Mouse (Mus musculus) adrenal gland, adult 18-20 months (tissue): ENCODE results near the gene Il18bp. TPM values are rescaled to one million over a fixed set of nuclear protein-coding genes. Genes with fewer than 3 reads are reported as not detected.

Experiments used
- total RNA-seq, 2 experiments: library from RNA; stranded (reverse); gene quantifications; 1 replicate in 1 of 2; 2 replicates in 1 of 2; pipeline ENCODE4 v1.2.3; 2021

Il18bp gene
- total RNA-seq, 2 experiments from 2014 or later = 8.4 to 12.5 TPM

Other genes starting within 250 kb of the Il18bp start
- gene Phox2a, start 200.4 kb downstream of the Il18bp start, total RNA-seq = 10 to 100 TPM; 17.9 to 29.5 TPM
- gene Inppl1, start 180.5 kb downstream of the Il18bp start, total RNA-seq = 10 to 100 TPM; 79.2 to 81.5 TPM
- gene Folr2, start 161.5 kb downstream of the Il18bp start, total RNA-seq = 1 to 10 TPM; 2.3 to 9.5 TPM
- 10 to 100 TPM; 27.4 to 35.2 TPM for gene Anapc15, start 155.0 kb downstream of the Il18bp start, total RNA-seq
- gene Folr1, start 147.9 kb downstream of the Il18bp start, total RNA-seq = 1 to 10 TPM in 1 of 2 experiments, not detected in 1; 5.0 TPM
- 100 to 1,000 TPM in 1 of 2 experiments, 10 to 100 TPM in 1; 95.1 to 109 TPM for gene Lamtor1, start 112.8 kb downstream of the Il18bp start, total RNA-seq
- gene Tomt, start 112.3 kb downstream of the Il18bp start, total RNA-seq = not detected
- 10 to 100 TPM; 12.2 to 13.9 TPM for gene Lrrc51, start 84.8 kb downstream of the Il18bp start, total RNA-seq
- gene Numa1, start 84.6 kb downstream of the Il18bp start, total RNA-seq = 100 to 1,000 TPM; 141 to 160 TPM
- gene Rnf121, start 46.8 kb upstream of the Il18bp start, total RNA-seq = 10 to 100 TPM; 38.5 to 38.7 TPM
- gene Xndc1, start 46.8 kb upstream of the Il18bp start, total RNA-seq = 10 to 100 TPM; 11.6 to 12.6 TPM
- under 1 TPM; 0.89 to 0.99 TPM for gene Xntrpc, start 47.0 kb upstream of the Il18bp start, total RNA-seq
- gene Trpc2, start 64.4 kb upstream of the Il18bp start, total RNA-seq = not detected
- under 1 TPM in 1 of 2 experiments, not detected in 1; 0.29 TPM for gene Art1, start 83.1 kb upstream of the Il18bp start, total RNA-seq
- gene Art5, start 90.8 kb upstream of the Il18bp start, total RNA-seq = not detected
- not detected for gene Chrna10, start 98.1 kb upstream of the Il18bp start, total RNA-seq
- gene Nup98, start 191.5 kb upstream of the Il18bp start, total RNA-seq = 10 to 100 TPM; 72.5 to 80.1 TPM
- 10 to 100 TPM; 57.5 to 79.5 TPM for gene Pgap2, start 191.5 kb upstream of the Il18bp start, total RNA-seq
- gene Rhog, start 237.4 kb upstream of the Il18bp start, total RNA-seq = 10 to 100 TPM; 43.5 to 55.7 TPM
- gene Stim1, start 249.1 kb upstream of the Il18bp start, total RNA-seq = 10 to 100 TPM; 74.0 to 77.1 TPM